Mouse (Mus musculus) limb, embryonic 15.5 days (tissue): ENCODE results near the gene Ankfn1. TPM values are rescaled to one million over a fixed set of nuclear protein-coding genes. Genes with fewer than 3 reads are reported as not detected.

Experiments used
- ATAC-seq: fragments of 200-750 bp; cut with Nextera tagmentation; 2 replicates; pipeline ENCODE4 v1.8.0; 2017; ENCODE audit warnings: low read depth, moderate TSS enrichment; ENCODE audit not compliant: insufficient number of reproducible peaks, low FRiP score, low TSS enrichment
- H3K27ac ChIP-seq: fragments of 300-500 bp; sonication (generic); 2 replicates; pipeline ENCODE4 v1.5.1; 2015; ENCODE audit warnings: moderate library complexity, mild to moderate bottlenecking, inconsistent platforms
- H3K27me3 ChIP-seq: fragments of 300-500 bp; sonication (generic); 2 replicates; pipeline ENCODE4 v1.6.1; 2015; ENCODE audit warnings: inconsistent platforms
- H3K36me3 ChIP-seq: fragments of 300-500 bp; sonication (generic); 2 replicates; pipeline ENCODE4 v1.6.1; 2015; ENCODE audit warnings: inconsistent platforms
- H3K4me1 ChIP-seq: fragments of 300-500 bp; sonication (generic); 2 replicates; pipeline ENCODE4 v1.6.1; 2015; ENCODE audit warnings: inconsistent platforms
- H3K4me2 ChIP-seq: fragments of 300-500 bp; sonication (generic); 2 replicates; pipeline ENCODE4 v1.6.1; 2015; ENCODE audit warnings: mild to moderate bottlenecking, inconsistent platforms
- H3K4me3 ChIP-seq: fragments of 300-500 bp; sonication (generic); 2 replicates; pipeline ENCODE4 v1.5.1; 2015; ENCODE audit warnings: mild to moderate bottlenecking, inconsistent platforms
- H3K9ac ChIP-seq: fragments of 300-500 bp; sonication (generic); 2 replicates; pipeline ENCODE4 v1.6.1; 2015; ENCODE audit warnings: inconsistent platforms
- H3K9me3 ChIP-seq: fragments of 300-500 bp; sonication (generic); 2 replicates; pipeline ENCODE4 v1.6.1; 2016; ENCODE audit warnings: inconsistent platforms
- WGBS: fragments of 180-500 bp; shearing (Covaris S2); methylation state at CpG from one replicate; pipeline ENCODE4 v1.1.7; 2015; 5-methylcytosine and 5-hydroxymethylcytosine counted together
- polyA plus RNA-seq: library from polyadenylated mRNA; unstranded; fragments of >200 nt; fragmentation: Nextera tagmentation; extraction: Ambion mirVana; gene quantifications from 2 replicates; pipeline ENCODE4 v1.2.1, GENCODE M21; 2015

Ankfn1 gene
- polyA plus RNA-seq, 1 experiment from 2014 or later, result 0.50 TPM

GRCm38 (mm10) chr11:89672510-89673085, 104.9 kb downstream of the Ankfn1 start:
- Histone ChIP-seq H3K9me3 (no peaks in the 10 kb centered on the region), H3K9ac (no peak overlapping the region), H3K27me3 (no peaks in the 10 kb centered on the region), H3K4me3 (no peak overlapping the region), H3K4me1 (0 out of 2 replicates have a peak, but pooled peaks cover 3% of the 10 kb centered on the region), H3K36me3 (no peaks in the 10 kb centered on the region), H3K4me2 (no peak overlapping the region), H3K27ac (0 out of 2 replicates have a peak overlapping the region, but pooled peaks have one; percentile 48)
- 39% methylated on average over 3 of the region's 3 CpGs for WGBS
- ATAC-seq, result 0 out of 2 replicates have a peak, but pooled peaks have one; percentile 33

- no peaks in the 10 kb centered on the region for H3K36me3 ChIP-seq
- H3K9ac ChIP-seq, result no peak overlapping the region
- H3K4me2 ChIP-seq, result no peak overlapping the region
- H3K27ac ChIP-seq, result no peak overlapping the region
- no peaks in the 10 kb centered on the region for H3K9me3 ChIP-seq
- peaks cover 4% of the 10 kb centered on the region; the same call in 1 of the 2 replicates for H3K4me1 ChIP-seq
- WGBS, result 27% methylated on average over 14 of the region's 14 CpGs
- H3K27me3 ChIP-seq, result no peaks in the 10 kb centered on the region
- ATAC-seq, result no peak
- H3K4me3 ChIP-seq, result no peak overlapping the region
Observed at GRCm38 (mm10) chr11:89665170-89665880, 112.1 kb downstream of the Ankfn1 start.

- H3K9ac ChIP-seq, result no peak overlapping the region
- H3K4me2 ChIP-seq, result no peak overlapping the region
- no peaks in the 10 kb centered on the region for H3K27me3 ChIP-seq
- ATAC-seq, result no peak
- H3K9me3 ChIP-seq, result no peaks in the 10 kb centered on the region
- H3K36me3 ChIP-seq, result no peaks in the 10 kb centered on the region
- H3K4me1 ChIP-seq, result peaks cover 4% of the 10 kb centered on the region; the same call in 1 of the 2 replicates
- no peak overlapping the region for H3K27ac ChIP-seq
- no peak overlapping the region for H3K4me3 ChIP-seq
- WGBS, result 70% methylated on average over 3 of the region's 3 CpGs
Observed at GRCm38 (mm10) chr11:89659048-89659447, 118.4 kb downstream of the Ankfn1 start.

GRCm38 (mm10) chr11:89656556-89656955, 120.9 kb downstream of the Ankfn1 start:
- Histone ChIP-seq H3K27me3 (no peaks in the 10 kb centered on the region), H3K4me3 (no peak overlapping the region), H3K9ac (no peak overlapping the region), H3K4me2 (no peak overlapping the region), H3K27ac (no peak overlapping the region), H3K9me3 (no peaks in the 10 kb centered on the region), H3K36me3 (no peaks in the 10 kb centered on the region), H3K4me1 (no peaks in the 10 kb centered on the region)
- ATAC-seq, result no peak

- Histone ChIP-seq H3K27ac (no peak overlapping the region), H3K4me2 (no peak overlapping the region), H3K36me3 (no peaks in the 10 kb centered on the region), H3K27me3 (no peaks in the 10 kb centered on the region), H3K9me3 (no peaks in the 10 kb centered on the region), H3K4me1 (0 out of 2 replicates have a peak, but pooled peaks cover 6% of the 10 kb centered on the region), H3K4me3 (no peak overlapping the region), H3K9ac (no peak overlapping the region)
- no peak for ATAC-seq
- WGBS, result 72% methylated on average over 1 of the region's 1 CpGs
Observed at GRCm38 (mm10) chr11:89635740-89636139, 141.7 kb downstream of the Ankfn1 start.

- ATAC-seq, result no peak
- H3K27me3 ChIP-seq, result no peaks in the 10 kb centered on the region
- H3K9ac ChIP-seq, result no peak overlapping the region
- 0 out of 2 replicates have a peak, but pooled peaks cover 2% of the 10 kb centered on the region for H3K4me1 ChIP-seq
- H3K36me3 ChIP-seq, result no peaks in the 10 kb centered on the region
- H3K27ac ChIP-seq, result no peak overlapping the region
- no peaks in the 10 kb centered on the region for H3K9me3 ChIP-seq
- no peak overlapping the region for H3K4me2 ChIP-seq
- H3K4me3 ChIP-seq, result no peak overlapping the region
- 83% methylated on average over 2 of the region's 2 CpGs for WGBS
Observed at GRCm38 (mm10) chr11:89631315-89631714, 146.1 kb downstream of the Ankfn1 start.

GRCm38 (mm10) chr11:89628562-89628961, 148.9 kb downstream of the Ankfn1 start:
- no peaks in the 10 kb centered on the region for H3K4me1 ChIP-seq
- no peaks in the 10 kb centered on the region for H3K9me3 ChIP-seq
- ATAC-seq, result no peak
- H3K4me2 ChIP-seq, result no peak overlapping the region
- no peaks in the 10 kb centered on the region for H3K36me3 ChIP-seq
- WGBS, result 88% methylated on average over 6 of the region's 6 CpGs
- no peak overlapping the region for H3K27ac ChIP-seq
- no peak overlapping the region for H3K4me3 ChIP-seq
- H3K27me3 ChIP-seq, result no peaks in the 10 kb centered on the region
- H3K9ac ChIP-seq, result no peak overlapping the region

GRCm38 (mm10) chr11:89627232-89627631, 150.2 kb downstream of the Ankfn1 start:
- Histone ChIP-seq H3K4me2 (no peak overlapping the region), H3K4me3 (no peak overlapping the region), H3K27ac (no peak overlapping the region), H3K36me3 (no peaks in the 10 kb centered on the region), H3K27me3 (no peaks in the 10 kb centered on the region), H3K9ac (no peak overlapping the region), H3K9me3 (no peaks in the 10 kb centered on the region), H3K4me1 (no peaks in the 10 kb centered on the region)
- no peak for ATAC-seq

- ATAC-seq, result no peak
- no peak overlapping the region for H3K4me2 ChIP-seq
- H3K9ac ChIP-seq, result no peak overlapping the region
- no peaks in the 10 kb centered on the region for H3K9me3 ChIP-seq
- H3K27ac ChIP-seq, result no peak overlapping the region
- no peaks in the 10 kb centered on the region for H3K36me3 ChIP-seq
- H3K4me3 ChIP-seq, result no peak overlapping the region
- WGBS, result 85% methylated on average over 13 of the region's 13 CpGs
- no peaks in the 10 kb centered on the region for H3K4me1 ChIP-seq
- H3K27me3 ChIP-seq, result no peaks in the 10 kb centered on the region
Observed at GRCm38 (mm10) chr11:89623698-89624445, 153.6 kb downstream of the Ankfn1 start.

GRCm38 (mm10) chr11:89619955-89620354, 157.5 kb downstream of the Ankfn1 start:
- no peak overlapping the region for H3K9ac ChIP-seq
- no peaks in the 10 kb centered on the region for H3K4me1 ChIP-seq
- no peaks in the 10 kb centered on the region for H3K27me3 ChIP-seq
- H3K4me3 ChIP-seq, result no peak overlapping the region
- H3K36me3 ChIP-seq, result no peaks in the 10 kb centered on the region
- ATAC-seq, result no peak
- H3K4me2 ChIP-seq, result no peak overlapping the region
- H3K27ac ChIP-seq, result no peak overlapping the region
- no peaks in the 10 kb centered on the region for H3K9me3 ChIP-seq

GRCm38 (mm10) chr11:89615806-89616205, 161.6 kb downstream of the Ankfn1 start:
- no peak for ATAC-seq
- no peaks in the 10 kb centered on the region for H3K4me1 ChIP-seq
- no peak overlapping the region for H3K9ac ChIP-seq
- H3K27ac ChIP-seq, result no peak overlapping the region
- H3K4me3 ChIP-seq, result no peak overlapping the region
- H3K4me2 ChIP-seq, result no peak overlapping the region
- H3K9me3 ChIP-seq, result no peaks in the 10 kb centered on the region
- H3K36me3 ChIP-seq, result no peaks in the 10 kb centered on the region
- 74% methylated on average over 2 of the region's 2 CpGs for WGBS
- no peaks in the 10 kb centered on the region for H3K27me3 ChIP-seq

GRCm38 (mm10) chr11:89611596-89611995, 165.9 kb downstream of the Ankfn1 start:
- Histone ChIP-seq H3K27me3 (no peaks in the 10 kb centered on the region), H3K27ac (no peak overlapping the region), H3K4me2 (no peak overlapping the region), H3K9me3 (no peaks in the 10 kb centered on the region), H3K36me3 (no peaks in the 10 kb centered on the region), H3K4me3 (no peak overlapping the region), H3K4me1 (no peaks in the 10 kb centered on the region), H3K9ac (no peak overlapping the region)
- ATAC-seq, result no peak
- WGBS, result 47% methylated on average over 3 of the region's 3 CpGs
